Mouse (Mus musculus) testis, adult 2 months (tissue): ENCODE measurements around the gene Olfr1097.

Experiments used
- CTCF ChIP-seq: fragments of 200-500 bp; IDR thresholded peaks from 2 replicates; pipeline ENCODE4 v1.5.1; 2012; ENCODE audit warnings: low read depth, mild to moderate bottlenecking, inconsistent platforms, low read length, moderate library complexity; ENCODE audit not compliant: control insufficient read depth, insufficient read depth, insufficient replicate concordance
- POLR2A ChIP-seq: fragments of 200-500 bp; IDR thresholded peaks from 2 replicates; pipeline ENCODE4 v1.6.1; 2012; ENCODE audit warnings: low read depth, mild to moderate bottlenecking, inconsistent platforms, low read length, moderate library complexity; ENCODE audit not compliant: control insufficient read depth

DNA sequence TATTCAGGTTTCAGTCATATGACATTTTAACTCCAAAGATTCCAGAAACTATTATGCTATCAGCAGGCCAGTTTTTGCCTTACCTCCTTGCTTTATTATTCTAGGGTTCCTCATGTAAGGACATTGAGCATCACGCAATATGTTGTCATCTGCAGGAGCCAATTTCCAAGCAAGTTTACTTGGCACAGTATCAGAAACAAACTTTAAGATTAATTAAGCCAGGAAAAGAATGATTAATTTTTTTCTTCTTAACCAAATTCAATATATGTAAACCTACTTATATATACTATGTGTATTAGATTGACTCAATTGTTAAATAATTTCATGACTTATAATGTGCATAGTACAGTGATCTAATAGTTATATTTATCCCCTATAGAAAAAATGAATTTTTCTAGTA is at the start of gene Olfr1097:
- TF ChIP-seq CTCF (no peak), POLR2A (no peak)
